Mouse (Mus musculus) liver, embryonic 15.5 days (tissue): ENCODE measurements around the gene Rnf216. TPM values are rescaled to one million over a fixed set of nuclear protein-coding genes. Genes with fewer than 3 reads are reported as not detected.
"Not testable (repeated sequence)": the region's sequence is repeated elsewhere in the genome, so short reads cannot be mapped to it uniquely, and the experiment has no call there.

Experiments
- ATAC-seq: fragments of 200-750 bp; cut with Nextera tagmentation; 2 replicates; pipeline ENCODE4 v1.8.0; 2017; ENCODE audit warnings: moderate number of reproducible peaks, mild to moderate bottlenecking, moderate library complexity; ENCODE audit not compliant: insufficient read depth
- H3K27ac ChIP-seq: fragments of 300-500 bp; sonication (generic); replicated peaks from 2 replicates; pipeline ENCODE4 v1.5.1; 2015; ENCODE audit warnings: mild to moderate bottlenecking, inconsistent platforms
- H3K27me3 ChIP-seq: fragments of 300-500 bp; sonication (generic); 2 replicates; pipeline ENCODE4 v1.6.1; 2015; ENCODE audit warnings: mild to moderate bottlenecking, inconsistent platforms
- H3K36me3 ChIP-seq: fragments of 300-500 bp; sonication (generic); replicated peaks from 2 replicates; pipeline ENCODE4 v1.6.1; 2015; ENCODE audit warnings: moderate library complexity, mild to moderate bottlenecking, inconsistent platforms
- H3K4me1 ChIP-seq: fragments of 300-500 bp; sonication (generic); replicated peaks from 2 replicates; pipeline ENCODE4 v1.6.1; 2015; ENCODE audit warnings: inconsistent platforms
- H3K4me2 ChIP-seq: fragments of 300-500 bp; sonication (generic); 2 replicates; pipeline ENCODE4 v1.6.1; 2015; ENCODE audit warnings: moderate library complexity, mild to moderate bottlenecking, inconsistent platforms
- H3K4me3 ChIP-seq: fragments of 300-500 bp; sonication (generic); replicated peaks from 2 replicates; pipeline ENCODE4 v1.5.1; 2015; ENCODE audit warnings: mild to moderate bottlenecking, inconsistent platforms
- H3K9ac ChIP-seq: fragments of 300-500 bp; sonication (generic); 2 replicates; pipeline ENCODE4 v1.6.1; 2015; ENCODE audit warnings: moderate library complexity, mild to moderate bottlenecking, inconsistent platforms
- H3K9me3 ChIP-seq: fragments of 300-500 bp; sonication (generic); replicated peaks from 2 replicates; pipeline ENCODE4 v1.6.1; 2016; ENCODE audit warnings: inconsistent platforms
- WGBS: fragments of 180-500 bp; shearing (Covaris S2); methylation state at CpG from one replicate; pipeline ENCODE4 v1.1.7; 2015; ENCODE audit warnings: mixed read lengths; ENCODE audit not compliant: insufficient replicate concordance; 5-methylcytosine and 5-hydroxymethylcytosine counted together
- polyA plus RNA-seq: library from polyadenylated mRNA; unstranded; fragments of >200 nt; fragmentation: Nextera tagmentation; extraction: Ambion mirVana; gene quantifications from 2 replicates; pipeline ENCODE4 v1.2.1, GENCODE M21; 2015

The Rnf216 gene
- 13.2 and 13.9 TPM in 2 replicates for polyA plus RNA-seq

GRCm38 (mm10) chr5:143112281-143113246 is at the start of gene Rnf216:
Gene Rnf216 (minus strand): TSS chr5:143112994.
- Histone ChIP-seq H3K4me2 (peak within 1 kb of the TSS; percentile 91), H3K27ac (peak within 1 kb of the TSS; percentile 88), H3K27me3 (no peaks in the 10 kb centered on the region), H3K36me3 (no peaks in the 10 kb centered on the region), H3K4me1 (peaks cover 51% of the 10 kb centered on the region), H3K9me3 (0 out of 2 replicates have a peak, but pooled peaks cover 1% of the 10 kb centered on the region), H3K9ac (peak within 1 kb of the TSS; percentile 90), H3K4me3 (peak within 1 kb of the TSS; percentile 96)
- under 1% methylated on average over 109 of the region's 110 CpGs for WGBS
- peak; percentile 94 for ATAC-seq

DNA sequence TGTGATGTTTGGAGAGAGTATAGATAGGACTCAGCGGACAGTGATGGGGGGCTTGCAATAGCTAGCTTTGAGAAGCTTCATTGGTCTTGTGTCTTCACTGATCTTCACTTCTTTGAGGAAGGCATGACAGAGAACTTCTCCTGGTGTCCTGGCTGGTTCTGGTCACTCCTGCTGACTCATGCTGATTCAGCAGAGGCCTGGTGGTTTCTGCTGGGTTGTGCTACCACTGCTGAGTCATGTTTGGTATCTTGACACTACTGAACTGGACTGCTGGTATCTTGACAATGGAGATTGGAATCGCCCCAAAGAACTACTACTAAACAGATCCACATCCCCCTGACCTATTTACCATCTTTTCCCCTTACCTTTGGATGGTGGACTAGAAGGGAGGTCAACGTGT is 42.7 kb upstream of the Rnf216 start:
- no peak for ATAC-seq
- H3K27ac ChIP-seq, result no peak overlapping the region
- H3K9me3 ChIP-seq, result no peaks in the 10 kb centered on the region
- H3K27me3 ChIP-seq, result peaks cover 42% of the 10 kb centered on the region
- H3K36me3 ChIP-seq, result no peaks in the 10 kb centered on the region
- no peaks in the 10 kb centered on the region for H3K4me1 ChIP-seq
- no peak overlapping the region for H3K9ac ChIP-seq
- WGBS, result 56% methylated on average over 3 of the region's 3 CpGs
- no peak overlapping the region for H3K4me3 ChIP-seq
- no peak overlapping the region for H3K4me2 ChIP-seq

DNA sequence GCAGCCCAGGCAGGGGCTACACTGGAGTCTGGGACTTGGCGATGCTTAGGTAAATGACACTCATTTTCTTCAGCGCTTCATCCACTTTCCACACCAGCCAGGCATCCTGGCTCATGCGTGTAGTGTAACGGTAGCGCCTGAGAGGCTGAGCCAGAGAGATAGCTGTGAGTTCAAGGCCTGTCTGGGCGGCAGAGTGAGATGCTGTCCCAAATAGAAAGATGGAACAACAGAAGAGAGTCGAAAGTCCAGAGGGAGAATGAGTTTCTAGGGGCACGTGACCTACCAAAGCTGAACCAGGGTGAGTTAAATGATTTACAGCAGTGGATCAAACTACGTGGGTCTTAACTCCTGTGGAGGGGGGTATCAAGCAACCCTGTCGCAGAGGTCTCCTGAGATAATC is 41.0 kb upstream of the Rnf216 start:
- no peak overlapping the region for H3K4me3 ChIP-seq
- 0 out of 2 replicates have a peak, but pooled peaks cover 3% of the 10 kb centered on the region for H3K9me3 ChIP-seq
- 70% methylated on average over 10 of the region's 10 CpGs for WGBS
- no peaks in the 10 kb centered on the region for H3K36me3 ChIP-seq
- H3K4me1 ChIP-seq, result no peaks in the 10 kb centered on the region
- H3K27ac ChIP-seq, result no peak overlapping the region
- H3K4me2 ChIP-seq, result no peak overlapping the region
- no peak overlapping the region for H3K9ac ChIP-seq
- no peak for ATAC-seq
- peaks cover 31% of the 10 kb centered on the region for H3K27me3 ChIP-seq

GRCm38 (mm10) chr5:143150044-143150443 is 37.2 kb upstream of the Rnf216 start:
- H3K27me3 ChIP-seq, result no peaks in the 10 kb centered on the region
- no peak overlapping the region for H3K4me3 ChIP-seq
- 0 out of 2 replicates have a peak, but pooled peaks cover 3% of the 10 kb centered on the region for H3K9me3 ChIP-seq
- no peaks in the 10 kb centered on the region for H3K4me1 ChIP-seq
- H3K36me3 ChIP-seq, result no peaks in the 10 kb centered on the region
- ATAC-seq, result no peak
- 73% methylated on average over 2 of the region's 2 CpGs for WGBS
- no peak overlapping the region for H3K4me2 ChIP-seq
- H3K9ac ChIP-seq, result no peak overlapping the region
- no peak overlapping the region for H3K27ac ChIP-seq

GRCm38 (mm10) chr5:143149536-143149935 is 36.7 kb upstream of the Rnf216 start:
- Histone ChIP-seq H3K27me3 (no peaks in the 10 kb centered on the region), H3K27ac (no peak overlapping the region), H3K9ac (no peak overlapping the region), H3K4me3 (no peak overlapping the region), H3K9me3 (0 out of 2 replicates have a peak, but pooled peaks cover 3% of the 10 kb centered on the region), H3K4me2 (no peak overlapping the region), H3K36me3 (no peaks in the 10 kb centered on the region), H3K4me1 (no peaks in the 10 kb centered on the region)
- 82% methylated on average over 2 of the region's 2 CpGs for WGBS
- ATAC-seq, result no peak

GRCm38 (mm10) chr5:143148661-143149060 is 35.9 kb upstream of the Rnf216 start:
- no peaks in the 10 kb centered on the region for H3K36me3 ChIP-seq
- 0 out of 2 replicates have a peak, but pooled peaks cover 3% of the 10 kb centered on the region for H3K9me3 ChIP-seq
- H3K27ac ChIP-seq, result no peak overlapping the region
- no peaks in the 10 kb centered on the region for H3K27me3 ChIP-seq
- H3K4me3 ChIP-seq, result no peak overlapping the region
- H3K4me2 ChIP-seq, result no peak overlapping the region
- no peaks in the 10 kb centered on the region for H3K4me1 ChIP-seq
- H3K9ac ChIP-seq, result no peak overlapping the region
- WGBS, result 65% methylated on average over 5 of the region's 5 CpGs
- no peak for ATAC-seq

- Histone ChIP-seq H3K4me1 (no peaks in the 10 kb centered on the region), H3K9me3 (0 out of 2 replicates have a peak, but pooled peaks cover 3% of the 10 kb centered on the region), H3K4me2 (no peak within 1 kb of the TSS), H3K27me3 (no peaks in the 10 kb centered on the region), H3K9ac (no peak within 1 kb of the TSS), H3K27ac (no peak within 1 kb of the TSS), H3K4me3 (no peak within 1 kb of the TSS), H3K36me3 (no peaks in the 10 kb centered on the region)
- 64% methylated on average over 3 of the region's 3 CpGs for WGBS
- no peak for ATAC-seq
Observed at GRCm38 (mm10) chr5:143147481-143147880, 34.7 kb upstream of the Rnf216 start, which contains the start of gene Olfr718-ps1. Gene Olfr718-ps1 (minus strand): TSS chr5:143147581.

- Histone ChIP-seq H3K4me3 (no peak overlapping the region), H3K36me3 (no peaks in the 10 kb centered on the region), H3K9me3 (no peaks in the 10 kb centered on the region), H3K27me3 (peaks cover 7% of the 10 kb centered on the region; the same call in 1 of the 2 replicates), H3K4me2 (no peak overlapping the region), H3K9ac (no peak overlapping the region), H3K4me1 (peaks cover 11% of the 10 kb centered on the region), H3K27ac (no peak overlapping the region)
- 67% methylated on average over 13 of the region's 13 CpGs for WGBS
- ATAC-seq, result peak; percentile 42; the same call in 1 of the 2 replicates
Observed at GRCm38 (mm10) chr5:143137580-143137979, 24.8 kb upstream of the Rnf216 start.

DNA sequence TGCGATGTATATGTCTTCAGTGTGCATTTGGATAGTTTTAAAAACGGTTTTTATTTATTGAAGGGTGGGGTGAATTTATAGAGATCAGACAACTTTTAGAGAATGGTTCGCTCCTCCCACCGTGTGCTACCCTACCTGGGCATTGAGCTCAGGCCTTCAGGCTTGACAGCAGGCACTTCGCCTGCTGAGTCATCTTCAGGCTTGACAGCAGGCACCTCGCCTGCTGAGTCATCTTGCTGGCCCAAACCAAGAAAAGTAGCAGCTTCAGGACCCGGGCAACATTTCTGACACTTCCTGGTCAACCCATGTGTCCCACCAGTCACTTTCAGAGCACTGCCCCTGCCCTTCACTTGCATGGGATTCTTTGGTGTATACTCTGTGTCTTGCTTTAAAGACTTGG is 22.2 kb upstream of the Rnf216 start:
- H3K9ac ChIP-seq, result no peak overlapping the region
- 0 out of 2 replicates have a peak, but pooled peaks cover 3% of the 10 kb centered on the region for H3K27me3 ChIP-seq
- 60% methylated on average over 7 of the region's 7 CpGs for WGBS
- no peak overlapping the region for H3K4me3 ChIP-seq
- no peak for ATAC-seq
- no peak overlapping the region for H3K27ac ChIP-seq
- H3K9me3 ChIP-seq, result no peaks in the 10 kb centered on the region
- H3K36me3 ChIP-seq, result no peaks in the 10 kb centered on the region
- no peak overlapping the region for H3K4me2 ChIP-seq
- peaks cover 11% of the 10 kb centered on the region for H3K4me1 ChIP-seq

GRCm38 (mm10) chr5:143134216-143135010 is 21.6 kb upstream of the Rnf216 start:
- not testable (repeated sequence) for H3K9me3 ChIP-seq, H3K36me3 ChIP-seq, ATAC-seq, H3K27ac ChIP-seq, H3K4me2 ChIP-seq, H3K9ac ChIP-seq, H3K4me3 ChIP-seq, H3K27me3 ChIP-seq
- WGBS, result 56% methylated on average over 5 of the region's 6 CpGs
- peaks cover 11% of the 10 kb centered on the region for H3K4me1 ChIP-seq
